Mouse (Mus musculus) mouse embryonic stem cell (cell line): ENCODE data around the gene Gm44596.

Experiments used
- in situ Hi-C, 2 experiments: fragments of 300-500 bp; cut with MboI; formaldehyde crosslinking; loops; 1 replicate in 1 of 2; 3 replicates in 1 of 2; pipeline ENCODE4 v1.14.3; 2019 to 2020; ENCODE audit warnings: low sequenced_read_pairs in 2 of 2, low pct_unique_long_range_greater_than_20kb in 1 of 2, mixed read lengths in 1 of 2; ENCODE audit not compliant: unreplicated experiment in 1 of 2

The Gm44596 gene

DNA sequence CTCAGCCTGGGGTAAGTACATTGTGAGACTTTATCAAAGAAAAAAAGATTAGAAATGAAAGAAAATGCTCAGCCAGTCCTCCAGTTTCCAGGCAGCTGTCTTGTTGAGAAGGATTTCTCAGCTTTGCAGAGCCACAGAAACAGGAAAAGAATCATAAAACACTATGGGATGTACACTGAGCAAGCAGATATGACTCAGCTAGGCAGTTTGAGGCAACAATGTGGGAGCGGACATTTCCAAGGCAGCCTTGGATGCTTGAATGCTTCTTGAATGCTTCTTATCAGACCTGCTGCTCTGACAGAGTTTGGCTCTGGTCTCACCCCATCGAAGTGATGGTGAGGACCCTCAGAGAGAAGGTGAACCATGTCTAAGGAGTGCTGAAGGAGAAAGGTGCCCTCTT lies 45.7 kb downstream of the Gm44596 start:
- in situ Hi-C loops: no loop called here

DNA sequence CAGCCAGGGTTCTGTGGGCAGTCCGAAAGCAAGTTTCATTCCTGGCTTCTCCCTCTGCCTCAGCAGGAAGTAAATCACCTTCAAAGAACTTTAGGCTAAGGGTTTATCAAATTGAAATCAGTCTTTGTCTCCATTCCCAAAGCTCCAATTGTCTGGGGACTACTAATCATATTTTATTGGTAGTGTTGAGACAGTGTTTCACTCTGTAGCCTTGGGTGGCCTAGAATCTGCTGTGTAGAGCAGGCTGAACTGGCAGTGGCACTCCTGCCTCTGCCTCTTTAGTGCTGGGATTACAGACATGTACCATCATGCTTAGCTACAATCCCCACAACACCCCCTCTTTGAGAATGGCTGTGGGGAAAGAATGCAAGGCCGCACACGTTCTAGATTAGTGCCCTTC lies 46.2 kb downstream of the Gm44596 start:
- in situ Hi-C loops: no loop called here

DNA sequence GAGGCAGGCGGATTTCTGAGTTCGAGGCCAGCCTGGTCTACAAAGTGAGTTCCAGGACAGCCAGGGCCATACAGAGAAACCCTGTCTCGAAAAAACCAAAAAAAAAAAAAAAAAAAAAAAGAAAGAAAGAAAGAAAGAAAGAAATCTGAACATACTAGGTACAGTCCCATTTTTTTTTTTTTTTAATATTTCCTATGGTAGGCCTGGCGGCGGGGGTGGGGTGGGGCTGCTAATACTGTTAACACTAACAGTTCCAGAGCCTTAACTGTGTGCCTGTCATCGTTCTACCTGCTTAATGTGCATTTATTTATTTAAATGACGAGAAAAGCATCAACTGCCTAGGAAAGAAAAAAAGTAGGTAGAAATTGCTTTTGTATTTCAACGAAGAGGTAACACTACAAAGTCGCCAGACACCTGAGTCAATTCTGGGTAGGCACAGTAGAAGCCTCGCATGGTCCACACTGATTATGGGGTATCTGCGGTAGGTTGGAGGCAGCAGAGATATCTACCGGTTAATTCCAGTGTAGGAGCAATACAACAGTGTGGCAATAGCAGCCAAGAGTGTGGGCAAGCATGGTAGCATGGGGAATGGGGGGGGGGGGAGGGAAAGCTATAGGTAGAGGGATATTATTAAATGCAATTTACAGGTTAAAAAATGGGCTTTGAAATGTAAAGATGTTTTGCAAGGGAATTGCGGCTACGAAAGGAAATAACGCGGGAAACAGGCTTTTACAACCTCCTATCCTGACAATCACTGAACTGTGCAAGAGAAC lies 48.4 kb downstream of the Gm44596 start:
- in situ Hi-C loops: no loop called here

DNA sequence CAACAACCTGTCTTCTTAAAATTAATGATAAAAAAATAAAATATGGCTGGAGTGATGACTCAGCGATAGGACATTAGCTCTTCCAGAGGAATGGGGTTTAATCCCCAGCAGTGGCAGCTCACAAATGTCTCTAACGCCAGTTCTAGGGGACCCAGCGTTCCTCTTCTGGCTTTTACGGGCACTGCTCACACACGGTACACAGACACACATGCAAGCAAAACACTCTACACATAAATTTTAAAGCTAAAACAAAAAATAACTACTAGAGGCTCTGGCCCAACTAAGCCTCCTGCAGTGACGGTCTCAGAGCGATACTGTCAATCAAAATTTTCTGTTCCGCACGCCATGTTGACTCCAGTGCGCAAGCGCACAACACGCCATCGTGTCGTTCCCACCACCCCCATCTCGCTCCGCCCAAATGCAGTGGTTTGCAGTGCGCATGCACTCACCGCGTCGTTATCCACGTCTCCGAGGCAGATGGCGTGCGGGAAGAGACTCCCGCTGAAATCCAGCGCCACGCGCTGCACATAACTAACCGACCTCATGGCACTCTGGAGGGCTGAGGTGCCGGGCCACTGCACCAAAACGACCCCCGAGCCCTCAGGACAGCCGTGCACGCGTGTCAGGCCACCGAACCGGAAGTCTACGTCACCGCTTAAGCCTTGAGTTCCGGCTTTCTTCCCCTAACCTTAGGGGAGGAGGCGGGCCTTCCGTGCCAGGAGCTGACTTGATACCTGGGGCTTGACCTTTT lies 49.1 kb downstream of the Gm44596 start, which contains the start of gene Itfg2:
Gene Itfg2 (minus strand): TSS at position 663 of the 751 bp plus-strand sequence.
- in situ Hi-C loops: loop anchor here in 1 of 2 experiments (5.0 kb wide), 1 partner anchor 53 kb away; no protein-coding TSS in a partner anchor

DNA sequence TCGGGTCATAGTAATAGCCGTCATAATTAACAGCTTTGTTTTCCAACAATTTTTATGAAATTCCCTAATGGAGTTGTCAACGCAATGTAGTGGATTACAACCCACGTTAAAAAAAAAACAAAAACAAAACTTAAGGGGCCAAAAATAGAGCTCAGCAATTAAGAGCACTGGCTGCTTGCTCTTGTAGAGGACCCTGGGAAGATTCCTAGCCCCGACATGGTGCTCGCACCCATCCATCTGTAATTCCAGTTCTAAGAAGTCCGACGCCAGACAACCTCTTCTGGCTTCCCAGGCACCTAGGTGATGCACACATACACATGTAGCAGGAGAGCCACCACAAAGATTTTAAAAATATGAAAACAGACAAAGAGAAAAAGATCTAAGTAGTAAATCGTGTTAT lies 49.7 kb downstream of the Gm44596 start:
- in situ Hi-C loops: loop anchor here in 1 of 2 experiments (5.0 kb wide), 1 partner anchor 52 kb away; no protein-coding TSS in a partner anchor

DNA sequence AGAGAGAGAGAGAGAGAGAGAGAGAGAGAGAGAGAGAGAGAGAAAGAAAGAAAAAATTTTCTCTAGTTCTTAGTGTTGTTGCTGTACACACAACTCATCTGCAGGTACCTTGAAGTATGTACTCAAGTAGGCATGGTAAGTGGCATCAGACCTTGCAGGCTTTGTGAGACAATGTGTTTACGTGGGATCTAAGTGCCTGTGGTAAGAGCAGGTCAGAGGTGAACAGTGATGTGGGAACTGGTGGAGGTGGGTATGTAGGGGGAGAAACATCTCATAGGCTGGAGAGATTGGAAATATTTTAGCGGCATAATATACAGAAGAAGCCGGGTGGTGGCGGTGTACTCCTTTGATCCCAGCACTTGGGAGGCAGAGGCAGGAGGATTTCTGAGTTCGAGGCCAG lies 52.3 kb downstream of the Gm44596 start:
- in situ Hi-C loops: loop anchor here in 1 of 2 experiments (5.0 kb wide), 1 partner anchor 50 kb away; no protein-coding TSS in a partner anchor

DNA sequence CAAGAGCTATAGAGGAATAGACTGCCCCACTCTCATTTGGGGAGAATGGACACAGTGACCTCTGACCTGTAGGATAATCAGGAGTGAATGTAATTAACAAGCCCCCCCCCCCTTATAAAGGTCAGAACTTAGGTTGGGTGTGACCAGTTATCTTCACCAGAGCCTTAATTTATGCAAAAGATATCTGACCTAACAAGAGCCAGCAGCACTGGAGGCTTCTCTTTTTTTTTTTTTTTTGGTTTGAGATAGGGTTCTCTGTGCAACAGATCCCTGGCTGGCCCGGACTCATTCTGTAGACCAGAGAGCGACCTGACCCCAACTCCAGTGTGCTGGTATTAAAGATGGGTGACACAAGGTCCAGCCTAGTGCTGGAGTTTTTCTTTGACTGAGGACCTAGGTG lies 54.0 kb downstream of the Gm44596 start:
- in situ Hi-C loops: loop anchor here in 1 of 2 experiments (5.0 kb wide), 1 partner anchor 48 kb away; no protein-coding TSS in a partner anchor

DNA sequence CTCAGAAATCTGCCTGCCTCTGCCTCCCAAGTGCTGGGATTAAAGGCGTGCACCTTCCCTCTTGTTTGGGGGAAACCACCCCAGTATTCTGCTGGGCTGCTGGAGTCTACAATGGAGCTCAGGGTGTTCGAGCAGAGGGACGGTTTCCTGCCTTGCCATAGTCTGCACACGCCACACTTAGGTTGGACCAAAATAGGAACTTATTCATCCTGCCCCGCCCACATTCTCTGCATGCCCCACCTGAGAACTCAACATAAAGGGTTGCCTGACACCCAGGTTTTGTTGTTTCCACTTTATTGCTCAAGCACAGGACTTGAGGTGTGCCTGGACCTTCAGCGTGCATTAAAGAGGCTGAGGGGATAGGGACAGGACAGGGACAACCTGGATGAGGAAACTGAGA lies 54.5 kb downstream of the Gm44596 start:
- in situ Hi-C loops: loop anchor here in 1 of 2 experiments (5.0 kb wide), 1 partner anchor 47 kb away; no protein-coding TSS in a partner anchor

DNA sequence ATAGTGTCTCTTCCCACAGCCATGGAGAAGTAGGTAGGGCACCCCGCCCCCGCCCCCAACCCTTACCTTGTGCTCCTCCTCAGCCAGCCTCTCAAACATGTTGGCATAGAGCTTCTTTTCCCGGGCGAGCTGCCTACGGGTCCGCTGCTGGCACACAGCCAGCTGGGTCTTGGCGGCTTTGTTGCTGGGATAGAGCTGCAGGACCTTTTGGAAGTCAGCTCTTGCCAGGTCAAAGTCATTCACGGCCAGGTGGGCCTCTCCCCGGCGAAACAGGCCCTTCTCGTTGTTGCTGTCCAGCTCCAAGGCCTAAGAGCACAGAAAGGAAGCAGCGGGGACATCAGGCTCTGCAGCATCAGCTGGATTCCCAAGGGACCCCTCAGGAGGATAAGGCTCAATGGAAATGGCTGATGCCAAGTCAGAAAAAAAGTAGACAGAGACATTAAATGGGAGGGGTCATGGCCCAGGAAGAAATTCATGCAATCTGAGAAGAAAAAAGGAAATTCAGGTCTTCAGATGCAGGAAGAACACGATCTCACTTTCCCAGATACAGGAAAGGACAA lies 57.1 kb downstream of the Gm44596 start:
- in situ Hi-C loops: no loop called here

DNA sequence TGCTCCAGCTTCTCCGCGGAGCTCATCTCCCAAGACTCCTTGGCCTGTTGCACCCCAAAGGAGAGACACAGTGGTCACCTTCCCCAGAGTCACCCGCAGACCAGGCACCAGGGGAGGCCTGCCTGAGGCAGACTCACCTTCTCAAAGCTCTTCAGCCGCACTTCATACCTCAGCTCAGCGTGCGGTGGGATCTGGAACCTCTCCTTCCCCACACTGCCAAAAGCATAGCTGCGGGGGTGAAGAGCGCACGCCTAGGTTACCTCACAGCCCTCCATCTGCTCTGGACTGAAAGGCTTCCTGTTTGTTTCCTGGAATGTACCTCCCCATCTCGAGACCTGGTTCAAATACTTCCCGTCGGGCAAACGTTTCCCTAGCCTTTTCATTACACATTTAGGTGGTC lies 58.3 kb downstream of the Gm44596 start:
- in situ Hi-C loops: no loop called here

DNA sequence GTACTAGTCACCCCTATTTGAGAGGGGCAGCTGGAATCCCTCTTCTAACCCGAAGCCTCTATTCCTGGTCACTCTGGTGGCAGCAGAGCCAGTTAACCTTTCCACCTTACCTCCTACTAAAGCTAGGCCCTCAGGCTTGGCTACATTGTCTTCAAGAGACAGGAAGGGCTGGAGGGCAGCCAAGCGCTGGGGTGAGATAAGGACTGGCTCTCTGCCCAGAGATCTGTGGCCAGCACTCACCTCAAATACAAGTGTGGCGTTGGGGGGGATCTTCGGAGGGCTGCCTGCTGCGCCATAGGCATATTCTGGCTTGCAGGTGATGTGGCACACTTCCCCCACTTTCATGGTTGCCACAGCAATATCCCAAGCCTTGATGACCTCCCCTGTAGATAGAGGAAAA lies 60.2 kb downstream of the Gm44596 start:
- in situ Hi-C loops: no loop called here

DNA sequence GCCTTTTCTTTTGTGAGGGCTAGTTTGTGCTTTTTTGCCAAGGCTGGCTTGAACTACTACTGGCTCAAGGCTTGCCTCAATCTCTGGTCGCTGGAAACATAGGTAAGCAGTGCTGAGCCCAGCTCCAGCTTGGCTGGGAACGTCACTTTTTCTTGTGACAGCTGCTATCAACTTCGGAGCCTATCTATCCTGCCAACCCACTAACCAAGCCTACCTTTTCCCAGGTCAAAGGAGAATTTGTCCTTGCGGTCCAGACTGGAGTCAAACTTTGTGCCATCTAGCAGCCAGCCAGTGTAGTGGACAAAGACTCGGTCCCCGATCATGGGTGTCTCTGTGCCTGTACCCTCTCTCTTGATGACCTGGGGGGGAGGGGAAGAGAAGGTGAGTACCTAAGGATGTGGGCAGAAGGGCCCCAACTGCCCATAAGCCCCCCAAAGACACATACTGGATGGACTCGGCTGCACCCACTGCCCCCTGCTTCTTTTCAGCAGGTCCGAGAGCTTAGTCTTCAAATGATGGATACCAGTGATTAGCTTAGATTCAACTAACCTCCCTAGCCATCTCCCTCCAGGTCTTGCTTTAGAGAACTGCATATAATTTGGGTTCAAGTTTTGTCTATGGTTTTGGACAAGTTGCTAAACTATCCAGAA lies 61.2 kb downstream of the Gm44596 start:
- in situ Hi-C loops: no loop called here

DNA sequence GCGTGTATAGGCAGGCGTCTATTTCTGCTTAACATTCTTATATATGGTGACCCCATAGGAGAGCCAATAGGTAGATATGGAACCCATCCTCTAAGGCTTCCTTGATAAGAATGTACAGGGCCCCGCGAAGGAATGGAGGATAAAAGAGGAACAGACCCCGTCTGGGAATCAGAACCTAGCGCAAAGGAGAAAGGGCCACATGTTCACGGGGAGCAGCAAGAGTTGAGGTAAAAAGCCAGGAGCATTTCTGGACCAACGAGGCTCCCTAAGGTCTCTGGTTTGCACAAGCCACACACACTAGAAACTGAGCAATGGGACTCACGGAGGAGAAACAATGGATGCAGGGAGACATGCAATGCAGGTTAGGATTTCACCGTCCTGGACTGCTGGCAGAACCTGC lies 62.0 kb downstream of the Gm44596 start:
- in situ Hi-C loops: no loop called here

DNA sequence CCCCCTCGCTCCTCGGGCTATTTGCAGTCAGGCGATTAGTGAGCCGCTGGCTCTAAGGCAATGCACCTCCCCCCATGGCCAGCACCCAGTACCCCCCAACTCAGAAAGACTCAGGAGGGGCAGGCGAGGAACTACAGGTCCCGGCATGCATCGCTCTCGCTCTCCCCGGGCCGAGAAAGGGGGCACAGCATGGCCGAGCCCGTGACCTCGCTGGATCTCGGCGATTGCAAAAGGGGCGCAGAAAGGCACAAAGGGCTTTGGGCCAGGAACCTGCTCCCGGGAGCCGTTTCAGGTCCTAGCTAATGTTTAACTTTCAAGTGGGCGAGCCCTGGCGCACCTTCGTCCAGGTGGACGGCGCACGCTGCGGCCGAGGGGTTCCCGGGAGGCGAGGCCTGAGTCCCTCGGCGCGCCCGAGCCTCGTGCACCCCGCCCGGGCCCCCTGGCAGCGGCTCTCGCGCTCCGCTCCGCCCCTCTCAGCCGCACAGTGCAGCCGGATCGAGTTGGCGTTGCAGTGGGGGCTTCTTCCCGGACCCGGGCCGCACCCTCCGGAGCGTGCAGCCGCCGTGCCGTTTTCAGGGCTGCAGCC lies 62.5 kb downstream of the Gm44596 start:
- in situ Hi-C loops: no loop called here

DNA sequence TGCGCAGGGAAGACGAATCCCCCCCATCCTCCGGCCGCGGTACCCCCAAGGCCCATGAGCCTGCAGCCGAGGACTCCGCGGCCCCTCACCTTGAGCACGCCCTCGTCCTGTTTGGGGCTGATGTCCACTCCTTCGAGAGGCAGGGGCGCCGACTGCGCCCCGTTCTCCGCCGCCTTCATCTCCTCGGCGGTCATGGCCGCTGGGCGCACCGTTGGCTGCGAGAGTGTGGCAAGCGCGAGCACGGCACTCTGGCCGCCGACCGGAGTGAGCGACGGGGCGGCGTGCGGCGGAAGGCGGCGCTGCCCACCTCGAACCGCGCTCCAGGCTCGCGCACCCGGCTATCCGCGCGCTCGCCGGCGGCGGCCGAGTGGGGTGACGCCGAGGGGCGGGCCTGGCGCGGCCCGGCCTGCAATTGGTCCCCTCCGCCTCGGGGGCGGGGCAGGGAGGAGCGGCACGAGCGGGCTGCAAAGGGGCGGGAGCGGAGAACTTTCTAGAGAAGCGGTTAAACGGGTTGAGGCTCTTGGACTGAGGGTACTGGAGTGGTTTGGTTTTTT lies 63.1 kb downstream of the Gm44596 start, which contains the start of gene Fkbp4:
Gene Fkbp4 (minus strand): TSS at position 361 of the 554 bp plus-strand sequence.
- in situ Hi-C loops: no loop called here

DNA sequence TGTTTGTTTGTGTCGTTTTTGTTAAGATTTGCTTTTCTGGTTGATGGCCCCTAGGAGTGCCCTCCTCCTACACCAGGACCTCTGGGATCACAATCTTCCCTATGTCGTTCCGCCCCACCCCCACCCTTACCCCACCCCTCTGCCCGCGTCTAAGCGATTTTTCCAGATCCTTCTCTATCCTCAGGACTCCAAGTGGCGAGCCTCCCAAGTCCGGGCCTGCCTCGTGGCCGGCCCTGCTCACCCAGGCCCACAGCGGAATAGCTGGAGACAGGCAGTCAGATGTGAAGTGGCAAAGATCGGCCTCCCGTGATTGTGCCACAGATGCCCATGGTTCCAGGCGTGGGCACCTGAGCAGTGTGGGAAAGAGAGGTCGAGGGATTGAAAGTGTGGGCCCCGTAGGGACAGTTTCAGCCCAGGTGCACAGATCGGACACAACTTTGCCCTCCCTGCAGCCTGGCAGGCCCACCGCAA lies 63.6 kb downstream of the Gm44596 start:
- in situ Hi-C loops: no loop called here

DNA sequence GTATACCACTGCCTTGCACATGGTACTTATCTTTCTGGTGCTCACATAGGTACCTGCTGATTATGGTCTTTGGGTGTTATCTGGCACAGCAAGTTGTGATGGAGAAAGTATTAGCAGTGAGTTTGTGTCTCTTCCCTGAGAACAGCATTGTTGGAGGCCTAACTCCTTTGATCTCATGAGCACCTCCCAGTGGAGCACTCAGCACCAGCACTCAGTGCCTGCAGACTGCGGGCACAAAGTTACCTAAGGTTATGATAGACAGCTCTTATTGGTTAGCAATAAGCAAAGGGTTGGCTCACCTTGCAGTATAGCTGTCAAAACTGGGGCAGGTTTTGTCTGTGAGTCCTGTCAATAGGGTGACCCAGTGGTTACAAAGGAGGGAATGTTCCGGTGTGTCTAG lies 64.9 kb downstream of the Gm44596 start:
- in situ Hi-C loops: no loop called here
